Mouse (Mus musculus): ENCODE results near the gene Eea1.
"Not testable (repeated sequence)": the region's sequence is repeated elsewhere in the genome, so short reads cannot be mapped to it uniquely, and the experiment has no call there.

Eea1 gene

DNA sequence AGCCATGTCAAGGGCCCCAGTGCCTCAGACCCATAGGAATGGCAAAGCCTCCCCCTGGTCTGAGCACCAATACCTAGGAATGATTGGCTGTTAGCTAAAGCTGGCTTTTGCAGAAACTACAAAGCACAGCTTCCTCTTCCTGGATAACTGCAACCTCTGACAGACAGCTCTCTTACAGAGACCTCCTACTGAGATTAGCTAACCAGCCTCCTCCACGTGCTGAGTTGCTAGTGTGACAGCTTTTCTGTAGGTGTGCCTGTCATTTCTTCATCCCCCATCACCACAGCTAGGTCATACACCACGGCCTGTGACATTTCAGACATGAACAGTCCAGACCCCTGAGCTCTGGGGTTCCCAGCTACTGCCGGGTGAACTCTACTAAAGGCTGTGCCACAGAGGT lies 126.9 kb downstream of the Eea1 start:
- DNase-seq (ENCODE audit: low read depth) = no peak

DNA sequence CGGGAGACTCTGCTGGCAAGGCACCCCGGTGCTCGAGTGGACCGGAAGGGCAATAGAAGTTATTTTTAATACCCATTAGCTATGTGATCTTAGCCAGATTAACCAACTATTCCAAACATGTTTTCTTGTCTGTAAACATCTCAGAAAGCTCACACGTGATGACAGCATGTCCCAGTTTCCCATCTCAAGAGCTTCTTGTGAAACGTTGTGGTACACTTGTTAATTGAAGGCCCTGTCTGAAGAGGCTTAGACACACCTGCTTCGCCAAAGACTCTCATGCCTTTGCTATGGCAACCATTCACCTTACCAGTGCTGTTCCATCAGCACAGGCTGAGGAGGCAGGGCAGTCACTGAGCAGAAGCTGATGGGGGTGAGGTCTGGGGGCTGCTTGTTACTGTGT lies 133.9 kb downstream of the Eea1 start:
- DNase-seq (ENCODE audit: low read depth) = no peak

DNA sequence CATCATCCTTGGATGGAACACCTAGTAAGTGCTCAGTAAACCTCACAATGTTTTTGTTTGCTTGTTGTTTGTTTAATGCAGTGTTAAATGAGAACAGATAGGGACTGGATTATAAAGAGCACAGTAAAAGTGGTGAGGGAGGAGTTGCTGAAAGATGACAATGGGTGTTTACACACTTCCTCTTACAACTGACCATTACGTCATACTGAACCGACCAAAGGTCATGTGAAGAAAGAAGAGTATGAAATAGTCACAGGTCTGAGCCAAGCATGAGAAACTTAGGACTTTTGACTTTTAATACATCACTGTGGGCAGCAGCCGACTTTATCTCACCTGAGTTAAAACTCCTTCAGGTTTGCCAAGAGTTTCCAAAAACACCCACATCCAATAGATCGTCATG lies 135.0 kb downstream of the Eea1 start:
- DNase-seq (ENCODE audit: low read depth) = no peak

DNA sequence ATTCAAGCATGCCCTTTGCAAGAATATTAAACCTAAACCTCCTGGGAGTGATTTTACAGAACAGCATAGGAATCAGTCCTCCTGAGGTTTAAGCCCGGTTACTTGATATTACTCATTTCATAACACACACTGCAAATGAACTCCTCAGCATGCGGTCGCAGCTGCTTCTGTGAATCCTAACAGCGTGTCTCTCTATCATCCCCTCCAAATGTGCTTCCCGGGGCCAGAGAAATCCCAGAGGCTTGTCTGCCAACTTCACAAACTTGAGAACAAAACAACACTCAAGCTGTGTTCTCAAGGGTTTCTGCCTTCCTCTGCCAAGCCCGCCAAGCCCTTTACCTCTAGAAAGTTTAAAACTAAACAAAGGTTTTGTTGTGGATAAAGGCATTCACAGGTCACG lies 135.4 kb downstream of the Eea1 start:
- DNase-seq (ENCODE audit: low read depth) = no peak

DNA sequence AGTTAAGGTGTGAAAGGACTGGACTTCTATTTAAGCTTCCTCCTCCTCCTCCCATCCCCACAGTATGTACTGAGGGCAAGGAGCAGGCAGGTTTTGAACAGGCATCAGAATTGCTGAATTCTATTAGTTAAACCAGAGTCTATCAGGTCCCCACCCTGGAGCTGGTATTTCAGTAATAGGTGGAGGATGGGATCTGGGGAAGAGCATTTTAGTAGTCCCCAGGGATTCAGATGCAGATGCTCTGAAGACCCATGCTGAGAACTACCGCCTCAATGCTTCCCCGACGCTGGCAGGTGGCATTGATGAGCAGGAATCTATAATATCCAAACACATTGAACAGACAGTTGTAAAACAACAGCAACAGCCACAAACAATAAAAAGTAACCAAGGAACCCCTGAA lies 136.0 kb downstream of the Eea1 start:
- no peak for DNase-seq (ENCODE audit: low read depth)

DNA sequence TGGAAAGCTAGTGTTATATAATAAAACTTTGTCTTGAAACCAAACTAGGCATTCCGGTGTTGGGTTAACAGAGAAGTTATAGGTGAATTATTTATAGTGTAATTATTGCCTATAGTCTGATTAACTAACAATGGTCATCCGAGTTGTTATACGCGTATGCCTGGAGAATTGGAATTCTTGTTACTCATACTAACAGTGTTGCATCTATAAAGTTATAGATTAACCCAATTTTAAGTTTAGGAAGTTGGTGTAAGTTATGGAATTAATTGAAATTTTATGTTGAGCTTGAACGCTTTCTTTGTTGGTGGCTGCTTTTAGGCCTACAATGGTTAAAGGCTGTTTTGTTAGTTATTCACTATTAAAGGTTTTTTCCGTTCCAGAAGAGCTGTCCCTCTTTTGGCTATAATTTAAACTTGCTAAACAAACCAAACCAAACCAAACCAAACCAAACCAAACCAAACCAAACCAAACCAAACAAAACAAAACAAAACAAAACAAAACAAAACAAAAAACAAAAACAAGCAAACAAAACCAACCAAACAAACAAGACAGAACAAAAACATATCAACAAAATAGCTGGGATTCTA lies 137.1 kb downstream of the Eea1 start:
- DNase-seq (ENCODE audit: low read depth) = not testable (repeated sequence)

DNA sequence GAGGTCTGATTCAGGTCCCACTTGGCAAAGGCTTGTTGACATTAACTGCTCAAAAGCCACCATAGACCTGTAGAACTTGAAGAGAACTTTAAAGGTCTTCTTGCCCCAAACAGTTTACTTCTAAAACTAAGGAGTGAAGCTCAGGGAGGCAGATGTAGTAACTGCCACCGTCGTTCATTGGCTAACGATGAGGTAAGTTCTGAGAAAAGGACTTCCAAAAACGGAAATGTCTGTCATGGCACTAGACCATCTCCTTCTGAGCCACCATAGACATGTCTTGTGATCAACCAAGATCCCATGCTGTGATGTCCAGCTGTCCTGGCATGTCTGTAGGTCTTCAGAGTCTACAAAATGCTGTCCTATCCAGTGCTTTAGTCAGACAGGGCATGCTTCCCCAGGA lies 139.4 kb downstream of the Eea1 start:
- no peak for DNase-seq (ENCODE audit: low read depth)

DNA sequence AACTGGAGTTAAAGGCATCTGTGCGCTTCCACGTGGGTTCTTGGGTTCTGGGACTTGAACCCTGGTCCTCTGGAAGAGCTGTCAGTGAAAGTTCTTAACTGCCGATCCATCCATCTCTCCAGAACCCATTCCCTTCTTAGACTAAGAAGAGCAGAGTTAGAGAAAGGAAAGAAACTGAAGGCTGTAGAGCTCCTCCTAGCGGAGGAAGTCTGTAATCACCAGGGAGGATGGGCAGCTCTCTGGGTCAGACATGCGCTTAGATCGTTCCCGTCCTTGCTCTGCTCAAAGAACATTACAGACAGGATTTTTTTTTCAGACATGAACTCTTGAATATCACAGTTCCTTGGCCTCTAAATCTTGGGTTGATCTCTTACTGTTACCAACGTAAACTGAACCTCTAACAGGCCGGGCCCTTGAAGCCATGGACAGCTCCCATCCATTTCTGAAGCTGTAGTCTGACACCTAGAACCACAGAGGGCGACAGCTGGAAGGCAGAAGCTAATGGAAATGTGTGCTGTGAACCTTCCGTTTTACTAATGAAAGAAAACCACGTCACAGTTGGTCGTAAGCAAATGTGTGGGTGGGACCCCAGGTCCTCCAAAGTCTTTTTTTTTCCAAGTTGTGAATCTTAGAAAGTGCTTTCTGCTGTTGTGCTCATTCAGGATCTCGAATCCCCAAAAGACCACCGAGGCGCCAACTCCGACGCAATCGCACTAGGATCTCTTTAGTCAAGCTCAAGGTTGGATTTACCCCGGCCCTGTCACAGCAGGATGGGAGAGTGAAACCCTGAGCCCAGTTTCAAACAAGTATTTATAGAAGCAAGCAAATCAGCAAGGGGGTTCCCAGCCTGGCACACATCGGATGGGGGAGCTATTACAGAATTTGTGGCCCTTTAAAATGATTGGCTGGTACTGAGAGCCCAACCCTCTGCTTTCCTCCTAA lies 140.3 kb downstream of the Eea1 start:
- peak; percentile 38 for DNase-seq (ENCODE audit: low read depth)

DNA sequence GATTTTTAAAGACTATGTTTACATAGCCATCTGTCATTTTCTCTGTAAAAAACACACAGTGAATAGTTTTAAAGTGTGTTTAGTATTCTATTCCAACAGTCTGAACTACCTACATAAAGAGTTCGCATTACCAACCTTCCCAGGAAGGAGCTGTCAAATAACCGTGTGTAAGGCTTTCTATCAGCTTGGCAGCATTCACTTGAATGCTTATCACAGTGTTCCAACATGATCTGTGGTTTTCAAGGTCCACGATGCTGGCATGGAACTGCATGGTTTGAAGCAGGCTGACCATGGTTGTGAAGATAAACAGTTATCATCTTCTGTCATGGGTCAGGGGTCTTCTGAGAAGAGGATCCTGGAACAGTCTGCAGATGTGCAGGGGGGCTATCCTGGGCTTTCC lies 141.8 kb downstream of the Eea1 start:
- DNase-seq (ENCODE audit: low read depth) = peak; percentile 13

DNA sequence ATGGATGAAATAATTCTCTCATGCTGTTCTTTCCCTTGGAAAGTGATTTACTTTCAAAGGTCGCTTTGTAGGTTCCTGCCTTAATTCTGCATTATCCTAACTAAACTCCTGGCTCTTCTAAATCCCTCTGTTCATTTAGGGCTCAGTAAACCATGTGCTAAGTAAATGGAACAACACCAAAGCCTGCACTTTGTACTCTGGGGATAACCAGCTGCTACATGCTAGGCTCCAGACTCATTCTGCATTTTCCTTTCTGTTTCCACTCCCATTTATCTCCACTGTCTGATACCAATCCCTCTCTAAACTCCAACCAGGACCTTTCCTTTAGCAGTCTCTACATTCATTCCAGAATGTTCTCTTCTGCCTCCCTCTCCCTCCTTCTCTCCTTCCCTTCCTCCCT lies 149.3 kb downstream of the Eea1 start:
- DNase-seq (ENCODE audit: low read depth) = no peak

DNA sequence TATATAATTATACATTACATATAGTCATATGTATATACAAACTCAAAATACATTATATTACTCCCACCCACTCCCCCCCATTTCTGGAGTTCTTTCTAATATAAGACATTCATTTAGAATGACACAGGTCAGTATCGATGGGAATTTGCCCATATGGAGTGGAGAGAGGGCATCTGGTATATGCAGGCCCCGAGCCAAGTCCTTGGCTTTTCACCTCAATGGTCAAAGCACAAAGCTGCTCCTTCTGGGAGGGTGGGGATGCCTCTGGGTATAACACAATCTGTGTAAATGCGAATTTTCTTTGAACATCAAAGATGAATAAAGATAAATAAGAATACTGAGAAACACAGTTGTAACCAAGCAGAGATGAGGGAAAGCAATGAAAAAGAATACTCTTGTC lies 149.9 kb downstream of the Eea1 start:
- DNase-seq (ENCODE audit: low read depth) = no peak

DNA sequence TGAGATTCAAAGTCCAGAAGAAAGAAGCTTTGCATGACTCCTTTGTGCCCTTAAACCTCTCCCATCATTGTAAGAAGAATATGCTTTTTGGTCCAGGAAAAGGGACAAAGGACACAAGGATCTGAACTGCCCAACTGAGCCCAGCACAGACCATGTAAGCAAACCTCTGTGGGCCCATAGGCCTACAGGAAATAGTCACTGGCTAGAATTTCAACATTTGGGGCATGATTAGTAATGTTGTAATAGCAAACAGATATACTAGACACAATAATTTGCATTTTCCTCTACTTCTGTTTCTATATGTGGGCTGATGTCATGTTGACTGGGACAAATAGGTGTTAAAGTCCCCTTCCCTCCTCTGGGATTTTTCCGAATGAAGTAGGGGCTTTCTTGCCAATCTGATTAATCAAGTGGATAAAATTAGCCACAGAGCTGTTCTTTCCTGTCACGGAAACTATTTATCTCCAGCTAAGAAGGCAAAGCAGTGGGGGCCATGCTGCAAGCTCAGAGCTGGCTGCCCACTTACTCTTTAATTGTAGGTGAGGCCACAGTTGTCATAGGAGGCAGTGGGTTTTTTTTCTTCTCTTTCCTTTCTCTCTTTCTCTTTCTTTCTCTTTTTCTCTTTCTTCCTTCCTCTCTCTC lies 153.6 kb downstream of the Eea1 start:
- DNase-seq (ENCODE audit: low read depth) = no peak

DNA sequence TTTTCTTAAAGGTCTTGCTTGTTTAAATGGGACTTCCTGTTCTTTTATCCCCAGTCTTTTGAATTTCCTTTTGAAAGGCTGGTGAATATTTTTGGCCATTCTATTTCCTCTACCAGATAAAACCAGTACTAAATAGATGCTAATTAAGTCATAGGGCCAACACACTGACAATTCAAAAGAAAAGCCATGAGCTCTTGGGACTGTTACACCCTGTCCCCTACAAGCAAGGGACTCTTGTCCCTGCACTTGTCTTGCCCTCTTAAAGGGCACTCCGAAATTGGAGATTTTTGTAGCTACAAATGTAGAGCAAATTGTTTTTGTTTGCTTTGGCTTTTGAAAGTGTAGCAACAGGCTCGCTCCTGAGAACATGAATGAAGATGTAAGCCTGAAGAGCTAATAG lies 154.1 kb downstream of the Eea1 start:
- DNase-seq (ENCODE audit: low read depth) = no peak
